Mouse (Mus musculus) retina, embryonic 14.5 days (tissue): Measurements from ENCODE around the gene Fam240a.

Source experiments
- DNase-seq: peaks from one replicate; pipeline ENCODE4 v3.0.0-alpha.2; 2015; ENCODE audit warnings: low spot score

Gene Fam240a

GRCm38 (mm10) chr9:110945343-110945742 lies 28.7 kb upstream of the Fam240a start:
- no peak for DNase-seq

DNA sequence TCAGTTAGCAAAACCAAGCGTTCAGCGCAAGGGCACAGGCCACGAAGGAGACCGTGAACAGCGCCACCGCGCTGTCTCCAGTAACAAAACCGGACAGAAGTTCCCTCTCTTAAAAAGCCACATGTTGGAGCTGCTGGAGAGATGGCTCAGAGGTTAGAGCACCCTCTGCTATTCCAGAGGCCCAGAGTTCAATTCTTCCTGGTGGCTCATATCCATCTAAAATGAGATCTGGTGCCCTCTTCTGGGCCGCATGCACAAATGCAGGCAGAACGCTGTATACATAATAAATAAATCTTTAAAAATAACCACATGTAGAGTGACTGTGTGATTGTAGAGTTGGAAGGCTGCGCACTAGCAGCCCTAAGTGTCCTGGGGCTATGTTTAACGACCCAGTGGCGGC lies 27.6 kb upstream of the Fam240a start:
- DNase-seq = peak; percentile 55

DNA sequence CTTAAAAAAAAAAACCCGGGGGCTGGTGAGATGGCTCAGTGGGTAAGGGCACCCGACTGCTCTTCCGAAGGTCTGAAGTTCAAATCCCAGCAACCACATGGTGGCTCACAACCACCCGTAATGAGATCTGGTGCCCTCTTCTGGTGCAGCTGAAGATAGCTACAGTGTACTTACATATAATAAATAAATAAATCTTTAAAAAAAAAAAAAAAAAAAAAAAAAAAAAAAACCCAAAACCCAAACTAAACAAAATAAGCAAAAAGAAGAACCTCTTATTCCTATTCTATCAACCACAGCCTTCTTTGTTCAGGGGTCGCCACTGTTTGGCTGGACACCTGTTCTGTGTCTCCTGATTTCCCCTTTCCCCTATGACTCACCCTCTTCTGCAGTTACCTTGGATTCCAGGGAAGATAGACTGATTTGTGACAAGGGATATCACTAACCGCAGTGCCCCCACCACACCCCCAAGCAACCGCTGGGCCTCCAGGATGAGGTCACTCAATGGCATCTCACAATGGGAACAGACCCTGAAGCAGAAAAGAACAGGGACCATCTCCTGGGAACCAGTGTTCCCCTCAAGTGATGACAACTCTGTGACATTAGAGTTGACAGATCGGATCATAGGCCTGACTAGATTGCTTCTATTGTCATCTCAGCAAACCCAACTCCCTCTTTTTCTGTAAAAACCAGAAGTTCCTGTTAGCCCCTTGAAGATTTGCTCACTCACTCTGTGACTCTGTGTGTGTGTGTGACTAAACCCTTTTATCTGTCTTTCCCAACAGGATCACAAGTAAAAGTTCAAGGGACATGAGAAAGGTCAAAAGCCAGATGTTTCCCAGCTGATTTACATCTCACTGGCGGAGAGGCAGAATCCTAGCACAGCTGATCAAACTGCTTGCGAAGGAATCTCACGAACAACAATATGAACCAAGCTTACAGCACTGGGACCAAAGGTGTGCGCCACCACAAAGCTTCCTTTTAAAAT lies 21.1 kb upstream of the Fam240a start:
- DNase-seq = no peak

DNA sequence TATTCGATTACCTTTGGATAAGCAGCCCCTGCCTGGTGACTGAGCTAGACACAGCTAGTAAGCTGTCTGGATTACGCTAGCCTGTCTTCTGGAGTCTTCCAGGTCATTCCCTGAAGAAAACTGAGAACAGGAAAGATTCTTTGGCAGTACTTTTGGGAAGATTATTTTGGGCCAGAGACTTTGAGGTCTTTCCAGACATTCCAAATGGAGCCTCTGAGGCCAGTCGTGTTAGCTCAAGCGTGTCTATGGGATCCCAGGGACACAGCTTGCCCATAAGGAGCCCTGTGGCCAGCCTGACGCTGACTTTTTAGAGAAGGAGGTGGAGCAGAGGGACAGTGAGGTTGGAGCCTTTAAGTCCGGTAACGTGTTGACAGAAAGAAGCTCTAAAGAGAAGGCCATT lies 19.3 kb upstream of the Fam240a start:
- no peak for DNase-seq

- DNase-seq = no peak
These were observed 17.3 kb upstream of the Fam240a start for GRCm38 (mm10) chr9:110933850-110934437.

- no peak for DNase-seq
These were observed 14.9 kb upstream of the Fam240a start for GRCm38 (mm10) chr9:110931573-110931972.

DNA sequence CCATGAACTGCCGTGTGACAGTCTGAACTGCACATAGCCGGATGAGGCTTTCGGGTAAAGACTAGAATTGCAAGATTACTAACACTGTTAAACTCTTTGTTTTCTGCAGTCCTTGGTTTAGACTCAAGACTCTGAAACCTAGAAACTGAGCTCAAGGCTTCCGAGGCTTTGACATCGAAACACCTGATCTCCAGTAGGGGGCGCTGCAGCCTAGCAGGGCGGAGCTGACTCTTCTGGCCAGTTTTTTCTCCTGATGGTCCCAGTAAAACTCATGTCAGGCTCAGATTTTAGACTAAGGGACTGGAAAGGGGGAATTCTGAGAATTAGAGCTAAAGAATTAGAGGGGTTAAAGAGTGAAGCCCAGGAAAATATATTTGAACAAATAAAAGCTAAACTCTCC lies 6.1 kb upstream of the Fam240a start:
- peak; percentile 83 for DNase-seq

GRCm38 (mm10) chr9:110920665-110921419 lies 4.2 kb upstream of the Fam240a start:
- DNase-seq = no peak

GRCm38 (mm10) chr9:110915466-110915865 lies 1.2 kb downstream of the Fam240a start:
- no peak for DNase-seq

DNA sequence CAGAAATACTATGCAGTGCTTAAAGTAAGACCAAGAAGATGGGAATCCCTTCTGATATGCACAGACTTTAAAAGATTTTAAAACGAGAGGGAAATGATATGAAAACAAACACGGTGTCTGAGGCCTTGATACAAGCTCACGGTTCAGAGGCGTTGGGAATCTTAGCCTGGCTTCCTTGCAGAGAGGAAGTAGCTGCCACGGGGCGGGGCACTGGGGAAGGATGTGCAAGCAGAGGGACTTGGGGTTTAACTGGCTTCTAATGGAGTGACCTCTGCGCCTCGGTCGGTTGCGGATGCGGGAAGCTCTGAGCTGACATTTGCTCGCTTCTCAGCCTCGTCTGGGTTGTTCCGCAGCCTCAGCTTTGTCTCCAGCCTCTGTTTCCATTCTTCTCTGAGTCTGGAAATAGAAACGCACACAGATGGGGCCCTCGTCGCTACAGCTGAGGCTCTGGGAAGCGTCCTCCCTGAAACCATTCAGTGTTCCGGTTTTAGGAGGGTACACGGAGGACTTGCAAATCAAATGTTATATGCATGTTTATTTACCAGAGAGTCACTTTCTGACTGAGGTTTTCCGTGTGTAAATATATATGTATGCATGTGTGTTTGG lies 1.9 kb downstream of the Fam240a start:
- DNase-seq = no peak

DNA sequence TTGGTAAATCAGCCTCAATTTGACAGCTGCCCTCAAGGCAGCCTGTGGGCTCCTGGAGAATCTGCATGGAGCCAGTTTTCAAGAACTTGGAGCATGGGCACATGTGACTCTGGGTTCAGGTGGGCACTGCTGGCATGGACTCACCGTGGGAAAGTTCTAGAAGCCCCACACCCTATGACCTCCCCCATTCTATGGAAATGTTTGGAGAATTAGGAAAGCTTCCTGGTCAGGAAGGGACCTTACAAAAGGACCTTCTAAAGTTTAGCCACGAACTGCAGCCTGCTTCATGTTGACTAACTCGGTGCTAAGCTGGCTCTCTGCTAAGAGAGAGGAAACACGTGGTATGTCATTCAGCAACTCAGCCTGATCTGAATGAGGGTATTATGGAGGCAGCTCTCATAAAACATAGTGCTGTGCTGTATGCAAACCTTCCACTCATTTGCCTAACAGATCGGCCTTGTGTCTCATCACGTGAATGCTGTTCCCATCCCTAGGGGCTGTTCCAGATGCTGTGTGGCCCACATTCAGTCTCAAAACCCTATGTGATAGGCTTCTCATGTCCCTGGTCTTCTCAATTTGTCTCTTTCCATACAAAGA lies 7.2 kb downstream of the Fam240a start:
- no peak for DNase-seq

DNA sequence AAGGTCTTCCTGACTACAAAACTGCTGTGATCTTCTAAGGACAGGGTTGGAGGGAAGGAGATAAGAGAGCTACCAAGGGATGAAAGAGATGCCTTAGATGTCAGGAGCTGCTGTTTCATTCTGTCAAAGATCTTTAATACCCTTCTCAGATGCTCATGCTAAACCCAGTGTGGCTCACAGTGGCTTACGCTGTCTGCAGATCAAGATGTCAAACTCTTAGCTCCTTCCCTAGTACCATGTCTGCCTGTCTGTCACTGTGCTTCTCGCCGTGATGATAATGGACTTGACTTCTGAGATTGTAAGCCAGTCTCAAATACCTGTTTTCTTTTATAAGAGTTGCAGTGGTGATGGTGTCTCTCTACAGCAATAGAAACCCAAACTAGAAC lies 8.0 kb downstream of the Fam240a start:
- no peak for DNase-seq

DNA sequence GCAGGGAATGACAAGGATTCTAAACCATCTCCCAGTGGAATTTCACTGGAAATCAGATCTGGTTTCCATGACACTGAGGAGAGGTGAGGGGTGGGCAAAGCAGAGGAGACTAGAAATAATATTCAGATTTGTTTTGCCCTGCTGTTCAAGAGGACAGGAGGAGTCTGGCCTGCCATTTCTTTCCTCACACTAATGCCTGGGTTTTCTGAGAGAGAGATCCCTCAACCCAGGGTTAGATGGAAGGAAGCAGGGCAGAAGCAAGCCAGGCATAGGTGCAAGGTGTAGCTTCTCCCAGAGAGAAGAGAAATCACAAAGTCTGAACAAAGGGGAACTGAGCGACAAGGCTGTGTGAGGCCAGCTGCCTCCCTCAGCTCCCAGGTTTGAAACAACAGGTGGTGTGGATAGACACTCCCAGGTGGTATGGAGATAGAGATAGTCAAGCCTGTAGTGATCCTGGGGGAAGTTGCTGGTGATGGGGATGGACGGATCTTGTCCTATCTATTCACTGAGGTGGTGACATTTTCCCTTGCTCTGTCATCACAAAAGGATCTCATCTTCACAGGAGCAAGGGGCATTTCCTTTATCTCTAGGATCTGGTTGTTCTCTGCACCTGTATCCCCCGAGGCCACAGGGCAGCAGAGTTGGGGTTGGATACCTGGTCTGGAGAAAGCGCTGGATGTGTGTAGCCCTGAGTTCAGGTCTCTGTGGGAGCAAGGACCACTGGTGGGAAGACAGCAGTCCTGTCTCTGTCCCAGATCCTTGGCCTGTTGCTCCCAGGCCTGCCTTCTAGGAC lies 8.6 kb downstream of the Fam240a start:
- no peak for DNase-seq

GRCm38 (mm10) chr9:110907201-110907837 lies 9.3 kb downstream of the Fam240a start:
- DNase-seq = no peak

DNA sequence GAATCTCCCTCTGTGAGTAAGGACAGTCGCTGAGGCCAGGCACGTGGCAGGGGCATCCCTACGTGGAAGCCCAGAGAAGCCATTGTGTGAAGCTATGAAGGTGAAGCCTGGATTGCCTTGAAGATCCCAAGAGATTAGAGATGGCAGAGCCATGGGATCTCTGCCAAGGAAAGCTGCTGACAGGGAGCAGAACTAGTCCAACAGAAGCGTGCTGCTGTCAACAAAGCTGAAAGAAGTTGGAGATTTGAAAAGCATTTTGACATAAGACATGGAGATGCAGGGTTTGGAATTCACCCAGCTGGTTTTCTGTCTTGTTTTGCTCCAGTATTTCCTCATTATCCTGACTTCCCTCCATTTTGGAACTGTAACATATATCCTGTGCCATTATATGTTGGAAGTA lies 14.4 kb downstream of the Fam240a start:
- no peak for DNase-seq

- no peak for DNase-seq
These were observed 15.5 kb downstream of the Fam240a start for GRCm38 (mm10) chr9:110901204-110901603.

- DNase-seq = no peak
These were observed 17.1 kb downstream of the Fam240a start for GRCm38 (mm10) chr9:110899451-110900008.

DNA sequence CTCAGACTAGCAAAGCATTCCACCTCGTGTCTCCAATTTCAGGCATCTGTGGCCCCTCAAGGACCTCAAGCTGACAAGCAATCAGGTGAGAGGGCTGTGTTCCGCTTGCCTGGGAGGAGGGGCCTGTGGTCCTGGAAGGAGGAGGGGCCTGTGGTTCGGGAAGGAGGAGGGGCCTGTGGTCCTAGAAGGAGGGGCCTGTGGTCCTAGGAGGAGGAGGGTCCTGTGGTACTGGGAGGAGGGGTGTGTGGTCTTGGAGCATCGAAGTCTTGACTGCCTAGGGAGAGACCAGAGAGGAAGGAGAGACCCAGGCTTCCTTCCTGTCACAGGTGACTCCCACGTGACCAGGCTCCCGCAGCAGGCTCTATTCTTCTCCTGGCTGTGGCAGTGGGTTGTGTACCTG lies 20.1 kb downstream of the Fam240a start:
- no peak for DNase-seq

DNA sequence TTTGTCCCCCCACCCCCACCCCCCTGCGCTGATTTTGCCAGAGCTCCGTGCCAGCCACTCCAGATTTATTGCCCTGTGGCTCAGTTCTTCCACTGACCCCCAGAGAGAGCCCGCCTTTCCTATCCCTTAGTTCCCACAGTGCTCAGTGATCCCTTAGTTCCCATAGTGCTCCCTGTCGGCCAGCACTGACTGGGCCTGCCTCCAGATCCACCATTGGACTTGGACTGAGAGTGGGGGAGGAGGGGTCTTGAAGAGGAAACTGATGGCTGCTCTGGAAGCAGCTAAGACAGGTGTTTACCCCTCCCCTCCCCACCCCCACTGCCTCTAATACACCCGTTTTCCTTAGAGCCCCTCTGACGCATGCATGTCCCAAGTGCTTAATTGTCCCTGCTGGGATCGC lies 20.7 kb downstream of the Fam240a start:
- no peak for DNase-seq

DNA sequence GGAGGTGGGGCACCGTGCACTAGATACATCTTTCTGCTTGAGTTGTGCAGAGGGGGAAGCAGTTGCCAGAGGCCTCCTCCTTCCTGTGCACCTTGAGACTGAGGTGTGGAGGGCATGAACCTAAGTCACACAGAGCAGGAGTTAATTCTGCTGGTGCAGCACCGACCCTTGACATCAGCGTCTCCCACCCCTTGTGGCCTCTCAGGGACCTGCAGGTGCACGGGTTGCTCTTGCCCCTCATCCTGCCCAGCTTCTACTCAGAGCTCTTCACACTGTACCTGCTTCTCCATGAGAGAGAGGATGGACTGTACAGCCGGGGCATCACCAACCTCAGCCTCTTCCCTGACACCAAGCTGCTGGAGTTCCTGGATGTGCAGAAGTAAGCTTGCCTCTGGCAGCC lies 21.2 kb downstream of the Fam240a start:
- DNase-seq = no peak
